Mouse (Mus musculus): ENCODE results near the gene Tada2a. TPM values are rescaled to one million over a fixed set of nuclear protein-coding genes. Genes with fewer than 3 reads are reported as not detected.
A peak's percentile ranks its signal among the peaks of the same experiment; 100 is the strongest.

Tada2a gene
- polyA plus RNA-seq, 1 experiment from 2014 or later, result 31.0 TPM

DNA sequence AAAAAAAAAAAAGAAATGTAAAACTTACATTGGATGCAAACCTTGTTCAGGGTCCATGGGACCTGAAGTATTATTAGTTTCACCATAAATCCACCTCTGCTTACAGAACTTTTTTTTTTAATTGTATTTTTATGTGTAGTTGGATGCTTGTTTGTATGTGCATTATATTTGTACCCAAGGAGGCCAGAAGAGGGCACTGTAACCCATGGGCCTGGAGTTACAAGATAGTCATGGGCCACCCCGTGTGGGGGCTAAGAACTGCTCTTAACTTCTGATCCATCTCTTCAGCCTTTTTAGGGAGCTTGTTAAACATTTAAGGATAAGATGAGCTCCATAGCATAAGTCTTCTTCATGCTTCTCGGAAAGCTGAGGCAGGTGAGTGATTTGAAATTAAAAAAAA is 21.5 kb upstream of the Tada2a start:
- H3K27ac ChIP-seq (replicated peaks; ENCODE audit: low read depth, low read length), result no peak overlapping the region
- H3K36me3 ChIP-seq (ENCODE audit: control insufficient read depth, insufficient read depth, low read length), result peaks cover 5% of the 10 kb centered on the region; the same call in 1 of the 2 replicates
- H3K27me3 ChIP-seq (ENCODE audit: control insufficient read depth, insufficient read depth, low read length), result no peaks in the 10 kb centered on the region
- no peak overlapping the region for H3K9ac ChIP-seq (replicated peaks; ENCODE audit: low read length)
- H3K9me3 ChIP-seq (ENCODE audit: control insufficient read depth, low read length), result no peaks in the 10 kb centered on the region
- H3K4me1 ChIP-seq (ENCODE audit: control insufficient read depth, insufficient read depth, low read length), result no peaks in the 10 kb centered on the region
- WGBS, result 63% methylated on average over 2 of the region's 2 CpGs
- no peak overlapping the region for H3K4me3 ChIP-seq (replicated peaks; ENCODE audit: low read depth, low read length)
- DNase-seq (no peak), ATAC-seq (ENCODE audit: low FRiP score, low TSS enrichment) (no peak)
- no peak overlapping the region for H3K4me2 ChIP-seq (ENCODE audit: low read length)

DNA sequence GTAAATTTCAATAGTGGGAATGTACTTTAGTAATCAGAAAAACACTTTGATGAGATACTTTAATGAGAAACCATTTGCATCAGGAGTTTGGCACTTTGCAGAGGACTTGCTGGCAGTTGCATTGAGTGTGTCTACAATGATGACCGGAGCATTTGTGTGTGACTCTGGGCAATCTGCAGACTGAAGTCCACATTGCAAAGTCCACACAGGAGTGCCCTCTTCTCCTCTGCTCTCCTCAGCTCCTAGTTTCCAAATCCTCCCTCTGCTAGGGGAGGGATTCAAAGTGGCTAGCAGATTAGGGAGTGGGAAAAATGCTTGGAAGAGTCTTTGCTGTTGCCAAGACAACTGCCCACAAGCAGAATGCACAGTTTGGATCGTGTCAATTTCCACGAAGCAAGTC is 16.7 kb upstream of the Tada2a start:
- H3K4me3 ChIP-seq (replicated peaks; ENCODE audit: low read depth, low read length), result no peak overlapping the region
- ATAC-seq (ENCODE audit: low FRiP score, low TSS enrichment), result no peak
- H3K4me1 ChIP-seq (ENCODE audit: control insufficient read depth, insufficient read depth, low read length), result no peaks in the 10 kb centered on the region
- no peak for DNase-seq
- no peak overlapping the region for H3K4me2 ChIP-seq (ENCODE audit: low read length)
- no peak overlapping the region for H3K9ac ChIP-seq (replicated peaks; ENCODE audit: low read length)
- H3K27me3 ChIP-seq (ENCODE audit: control insufficient read depth, insufficient read depth, low read length), result no peaks in the 10 kb centered on the region
- no peaks in the 10 kb centered on the region for H3K9me3 ChIP-seq (ENCODE audit: control insufficient read depth, low read length)
- no peak overlapping the region for H3K27ac ChIP-seq (replicated peaks; ENCODE audit: low read depth, low read length)
- peaks cover 5% of the 10 kb centered on the region; the same call in 1 of the 2 replicates for H3K36me3 ChIP-seq (ENCODE audit: control insufficient read depth, insufficient read depth, low read length)
- WGBS, result 28% methylated on average over 3 of the region's 3 CpGs

DNA sequence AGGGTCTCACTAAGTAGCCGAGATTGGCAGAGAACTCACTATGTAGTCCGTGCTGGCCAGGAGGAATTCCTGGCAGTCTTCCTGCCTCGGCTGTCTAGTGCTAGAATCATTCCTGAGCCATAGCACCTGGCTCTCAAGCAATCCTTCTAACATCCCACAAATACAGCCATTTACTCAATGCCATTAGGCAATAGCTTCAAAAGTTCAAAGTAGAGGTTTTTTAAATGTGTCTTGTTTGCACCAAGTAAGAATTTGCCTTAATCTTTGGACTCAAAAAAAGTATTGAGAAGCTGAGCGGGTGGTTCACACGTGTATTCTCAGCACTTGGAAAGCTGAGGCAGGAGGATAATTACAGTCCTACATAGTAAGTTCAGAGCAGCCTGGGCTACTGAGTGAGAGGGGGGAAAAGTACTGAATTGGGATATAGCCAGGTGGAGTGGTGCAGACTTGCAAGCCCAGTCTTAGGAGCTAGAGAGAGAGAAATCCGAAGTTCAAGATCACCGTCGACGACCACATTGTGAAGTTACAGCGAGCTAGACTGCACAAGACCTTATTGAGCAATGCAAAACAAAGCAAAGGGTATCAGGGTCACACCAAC is 15.9 kb upstream of the Tada2a start:
- H3K27me3 ChIP-seq (ENCODE audit: control insufficient read depth, insufficient read depth, low read length), result no peaks in the 10 kb centered on the region
- DNase-seq (no peak), ATAC-seq (ENCODE audit: low FRiP score, low TSS enrichment) (no peak)
- H3K4me2 ChIP-seq (ENCODE audit: low read length), result no peak overlapping the region
- no peaks in the 10 kb centered on the region for H3K4me1 ChIP-seq (ENCODE audit: control insufficient read depth, insufficient read depth, low read length)
- peaks cover 5% of the 10 kb centered on the region; the same call in 1 of the 2 replicates for H3K36me3 ChIP-seq (ENCODE audit: control insufficient read depth, insufficient read depth, low read length)
- WGBS, result 73% methylated on average over 10 of the region's 10 CpGs
- no peak overlapping the region for H3K4me3 ChIP-seq (replicated peaks; ENCODE audit: low read depth, low read length)
- no peaks in the 10 kb centered on the region for H3K9me3 ChIP-seq (ENCODE audit: control insufficient read depth, low read length)
- H3K9ac ChIP-seq (replicated peaks; ENCODE audit: low read length), result no peak overlapping the region
- no peak overlapping the region for H3K27ac ChIP-seq (replicated peaks; ENCODE audit: low read depth, low read length)

DNA sequence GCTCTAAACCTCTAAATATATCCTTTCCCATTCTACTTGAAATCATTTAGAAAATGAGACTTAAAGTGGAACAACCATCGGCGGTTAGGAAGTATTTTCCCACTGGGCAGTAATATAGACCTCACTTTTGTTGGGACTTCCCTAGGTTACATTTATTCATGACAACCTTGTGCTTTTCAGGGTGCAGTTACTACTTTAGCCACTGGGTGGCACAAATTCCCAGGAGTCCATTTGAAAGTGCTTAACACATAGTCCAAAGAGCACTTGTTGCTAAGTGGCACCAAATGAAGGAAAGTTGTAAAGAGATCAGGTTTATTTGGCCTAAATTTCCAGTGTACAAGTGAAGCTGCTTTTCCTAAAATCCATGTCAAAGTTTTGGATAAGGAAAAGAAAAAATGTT is 12.4 kb upstream of the Tada2a start:
- Histone ChIP-seq H3K4me1 (ENCODE audit: control insufficient read depth, insufficient read depth, low read length) (no peaks in the 10 kb centered on the region), H3K9me3 (ENCODE audit: control insufficient read depth, low read length) (no peaks in the 10 kb centered on the region), H3K27me3 (ENCODE audit: control insufficient read depth, insufficient read depth, low read length) (no peaks in the 10 kb centered on the region), H3K4me3 (replicated peaks; ENCODE audit: low read depth, low read length) (no peak overlapping the region), H3K27ac (replicated peaks; ENCODE audit: low read depth, low read length) (no peak overlapping the region), H3K4me2 (ENCODE audit: low read length) (no peak overlapping the region), H3K9ac (replicated peaks; ENCODE audit: low read length) (no peak overlapping the region), H3K36me3 (ENCODE audit: control insufficient read depth, insufficient read depth, low read length) (no peaks in the 10 kb centered on the region)
- peak; percentile 76 for DNase-seq
- WGBS, result 55% methylated on average over 2 of the region's 2 CpGs
- ATAC-seq (ENCODE audit: low FRiP score, low TSS enrichment), result no peak

DNA sequence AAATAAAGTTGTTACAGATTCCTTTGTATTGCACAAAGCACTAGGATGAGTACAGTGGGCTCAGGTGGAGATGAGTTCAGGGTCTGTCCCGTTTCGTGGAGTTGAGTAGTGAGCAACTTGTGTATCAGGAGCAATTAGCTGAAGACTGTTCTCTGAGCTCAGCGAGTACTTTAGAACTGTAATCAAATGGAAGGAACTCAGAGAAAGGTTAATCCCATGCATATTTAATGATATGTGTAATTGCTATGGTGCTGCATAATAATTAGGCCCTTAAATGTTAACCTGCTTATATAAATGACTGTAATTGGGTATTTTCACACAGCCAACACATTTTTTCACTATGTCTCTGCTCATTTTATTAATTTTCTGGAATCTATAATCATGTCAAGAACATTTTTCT is 7.1 kb upstream of the Tada2a start:
- no peak overlapping the region for H3K4me2 ChIP-seq (ENCODE audit: low read length)
- H3K9me3 ChIP-seq (ENCODE audit: control insufficient read depth, low read length), result no peaks in the 10 kb centered on the region
- H3K27me3 ChIP-seq (ENCODE audit: control insufficient read depth, insufficient read depth, low read length), result no peaks in the 10 kb centered on the region
- ATAC-seq (ENCODE audit: low FRiP score, low TSS enrichment) (no peak), DNase-seq (no peak)
- H3K9ac ChIP-seq (replicated peaks; ENCODE audit: low read length), result no peak overlapping the region
- 0 out of 2 replicates have a peak, but pooled peaks cover 4% of the 10 kb centered on the region for H3K4me1 ChIP-seq (ENCODE audit: control insufficient read depth, insufficient read depth, low read length)
- WGBS, result 77% methylated on average over 3 of the region's 3 CpGs
- no peaks in the 10 kb centered on the region for H3K36me3 ChIP-seq (ENCODE audit: control insufficient read depth, insufficient read depth, low read length)
- H3K4me3 ChIP-seq (replicated peaks; ENCODE audit: low read depth, low read length), result no peak overlapping the region
- no peak overlapping the region for H3K27ac ChIP-seq (replicated peaks; ENCODE audit: low read depth, low read length)

DNA sequence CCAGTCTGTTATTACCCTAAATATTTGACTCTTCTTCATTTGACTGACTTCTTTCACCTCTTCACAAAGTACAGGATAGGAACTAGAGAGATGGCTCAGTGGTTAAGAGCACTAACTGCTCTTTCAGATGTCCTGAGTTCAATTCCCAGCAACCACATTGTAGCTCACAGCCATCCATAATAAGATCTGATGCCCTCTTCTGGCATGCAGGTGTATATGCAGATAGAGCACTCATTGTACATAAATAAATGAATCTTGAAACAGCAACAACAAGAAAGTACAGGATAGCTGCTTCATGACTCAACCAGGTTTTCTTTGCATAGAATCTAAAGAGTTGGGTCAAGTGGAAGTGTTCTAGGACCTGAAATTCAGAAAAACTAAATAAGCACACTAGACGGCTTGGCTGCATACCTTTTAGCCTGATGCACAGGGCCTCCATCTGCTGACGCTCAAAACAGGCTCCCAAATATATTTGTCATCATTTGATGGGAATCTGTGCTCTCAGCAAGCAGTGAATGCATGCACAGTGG is 5.0 kb upstream of the Tada2a start:
- ATAC-seq (ENCODE audit: low FRiP score, low TSS enrichment), result no peak
- Histone ChIP-seq H3K27ac (replicated peaks; ENCODE audit: low read depth, low read length) (no peak overlapping the region), H3K4me1 (ENCODE audit: control insufficient read depth, insufficient read depth, low read length) (peaks cover 15% of the 10 kb centered on the region; the same call in 1 of the 2 replicates), H3K9ac (replicated peaks; ENCODE audit: low read length) (no peak overlapping the region), H3K4me3 (replicated peaks; ENCODE audit: low read depth, low read length) (no peak overlapping the region), H3K4me2 (ENCODE audit: low read length) (no peak overlapping the region), H3K27me3 (ENCODE audit: control insufficient read depth, insufficient read depth, low read length) (no peaks in the 10 kb centered on the region), H3K36me3 (ENCODE audit: control insufficient read depth, insufficient read depth, low read length) (no peaks in the 10 kb centered on the region), H3K9me3 (ENCODE audit: control insufficient read depth, low read length) (no peaks in the 10 kb centered on the region)
- no peak for DNase-seq
- WGBS, result 96% methylated on average over 2 of the region's 2 CpGs

DNA sequence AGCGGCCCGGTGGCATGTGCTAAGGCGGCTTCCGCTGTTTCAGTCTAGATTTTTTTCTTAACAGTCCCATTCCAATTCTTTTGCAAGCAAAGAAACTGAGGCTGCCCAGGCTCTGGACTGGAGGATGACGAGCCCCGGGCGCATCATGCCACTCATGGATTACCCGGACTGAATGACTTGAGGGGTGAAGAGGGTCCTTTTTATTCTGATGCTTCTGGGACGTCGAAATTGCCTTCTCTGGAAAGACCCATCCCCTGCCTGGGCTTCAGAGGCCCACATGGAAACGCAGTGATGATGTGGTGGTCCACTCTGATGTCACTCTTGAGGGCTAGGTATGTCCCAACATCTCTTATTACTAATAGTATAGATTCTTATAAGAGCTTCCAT is 392 bp upstream of the Tada2a start:
- DNase-seq, result no peak

DNA sequence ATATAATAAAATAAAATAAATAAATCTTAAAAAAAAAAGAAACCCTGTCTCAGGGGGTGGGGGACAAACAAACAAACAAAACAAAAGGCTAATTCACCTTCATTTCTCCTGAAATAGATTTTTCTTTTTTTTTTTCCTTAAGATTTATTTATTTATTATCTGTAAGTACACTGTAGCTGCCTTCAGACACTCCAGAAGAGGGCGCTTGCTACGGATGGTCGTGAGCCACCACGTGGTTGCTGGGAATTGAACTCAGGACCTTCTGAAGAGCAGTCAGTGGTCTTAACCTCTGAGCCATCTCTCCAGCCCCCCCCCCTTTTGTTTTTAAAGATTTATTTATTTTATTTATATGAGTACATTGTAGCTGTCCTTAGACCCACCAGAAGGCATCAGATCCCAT is 1.4 kb downstream of the Tada2a start:
- H3K4me3 ChIP-seq (replicated peaks; ENCODE audit: low read depth, low read length), result no peak overlapping the region
- H3K27ac ChIP-seq (replicated peaks; ENCODE audit: low read depth, low read length), result no peak overlapping the region
- H3K9me3 ChIP-seq (ENCODE audit: control insufficient read depth, low read length), result no peaks in the 10 kb centered on the region
- H3K4me2 ChIP-seq (ENCODE audit: low read length), result no peak overlapping the region
- 89% methylated on average over 4 of the region's 4 CpGs for WGBS
- DNase-seq (no peak), ATAC-seq (ENCODE audit: low FRiP score, low TSS enrichment) (no peak)
- peaks cover 32% of the 10 kb centered on the region for H3K36me3 ChIP-seq (ENCODE audit: control insufficient read depth, insufficient read depth, low read length)
- no peaks in the 10 kb centered on the region for H3K27me3 ChIP-seq (ENCODE audit: control insufficient read depth, insufficient read depth, low read length)
- no peak overlapping the region for H3K9ac ChIP-seq (replicated peaks; ENCODE audit: low read length)
- peaks cover 18% of the 10 kb centered on the region; the same call in 1 of the 2 replicates for H3K4me1 ChIP-seq (ENCODE audit: control insufficient read depth, insufficient read depth, low read length)

More for the DNA sequence above, 392 bp upstream of the Tada2a start:
- Histone ChIP-seq H3K27me3 (ENCODE audit: control insufficient read depth, insufficient read depth, low read length) (no peaks in the 10 kb centered on the region), H3K4me3 (replicated peaks; ENCODE audit: low read depth, low read length) (peak overlapping the region; percentile 61), H3K9ac (replicated peaks; ENCODE audit: low read length) (peak overlapping the region; percentile 78), H3K27ac (replicated peaks; ENCODE audit: low read depth, low read length) (peak overlapping the region; percentile 78; the same call in 1 of the 2 replicates), H3K4me2 (ENCODE audit: low read length) (peak overlapping the region; percentile 65), H3K4me1 (ENCODE audit: control insufficient read depth, insufficient read depth, low read length) (peaks cover 18% of the 10 kb centered on the region; the same call in 1 of the 2 replicates), H3K36me3 (ENCODE audit: control insufficient read depth, insufficient read depth, low read length) (peaks cover 19% of the 10 kb centered on the region; the same call in 1 of the 2 replicates), H3K9me3 (ENCODE audit: control insufficient read depth, low read length) (no peaks in the 10 kb centered on the region)
- 2% methylated on average over 11 of the region's 11 CpGs for WGBS
- peak; percentile 57; the same call in 1 of the 2 replicates for ATAC-seq (ENCODE audit: low FRiP score, low TSS enrichment)
